Mouse (Mus musculus) ES-E14 (cell line): Measurements from ENCODE around the gene Apol8. TPM values are rescaled to one million over a fixed set of nuclear protein-coding genes. Genes with fewer than 3 reads are reported as not detected.
"Not testable (repeated sequence)": the region's sequence is repeated elsewhere in the genome, so short reads cannot be mapped to it uniquely, and the experiment has no call there.

Experiments used
- DNase-seq: peaks from one replicate; pipeline ENCODE4 v3.0.0-alpha.2; 2013; ENCODE audit warnings: low read depth, low spot score
- H3K27ac ChIP-seq: 2 replicates; pipeline ENCODE4 v1.5.1; 2012; ENCODE audit warnings: low read depth, mild to moderate bottlenecking, low read length, moderate library complexity, mixed read lengths; ENCODE audit not compliant: poor library complexity, insufficient read depth, severe bottlenecking
- H3K36me3 ChIP-seq: 2 replicates; pipeline ENCODE4 v1.6.1; 2012; ENCODE audit warnings: mild to moderate bottlenecking, low read length, moderate library complexity, mixed read lengths; ENCODE audit not compliant: control insufficient read depth, poor library complexity, insufficient read depth, severe bottlenecking
- H3K4me1 ChIP-seq, 2 experiments: fragments of 150-350 bp in 1 of 2; sonication (generic) in 1 of 2; 2 replicates each; pipeline ENCODE4 v1.6.1; 2012; ENCODE audit warnings: low read length in 2 of 2, mild to moderate bottlenecking in 1 of 2, mixed read lengths in 1 of 2; ENCODE audit not compliant: control insufficient read depth in 2 of 2, insufficient read depth in 2 of 2, poor library complexity in 1 of 2
- H3K4me3 ChIP-seq, 2 experiments: fragments of 150-350 bp in 1 of 2; sonication (generic) in 1 of 2; 2 replicates each; pipeline ENCODE4 v1.5.1; 2012; ENCODE audit warnings: low read length in 2 of 2, low read depth in 1 of 2, mild to moderate bottlenecking in 1 of 2, mixed read lengths in 1 of 2; ENCODE audit not compliant: insufficient read depth in 1 of 2, poor library complexity in 1 of 2, severe bottlenecking in 1 of 2
- H3K9ac ChIP-seq: 2 replicates; pipeline ENCODE4 v1.6.1; 2012; ENCODE audit warnings: low read depth, mild to moderate bottlenecking, low read length, mixed read lengths; ENCODE audit not compliant: poor library complexity, insufficient read depth, severe bottlenecking
- H3K9me3 ChIP-seq: fragments of 150-350 bp; sonication (generic); 2 replicates; pipeline ENCODE4 v1.6.1; 2012; ENCODE audit warnings: low read depth, mild to moderate bottlenecking, low read length; ENCODE audit not compliant: control insufficient read depth, insufficient read depth
- in situ Hi-C, 2 experiments: fragments of 600-800 bp; cut with MboI; formaldehyde crosslinking; loops; one replicate each; pipeline ENCODE4 v1.15.1; 2025; ENCODE audit warnings: low sequenced_read_pairs in 2 of 2, inconsistent platforms in 1 of 2; ENCODE audit not compliant: unreplicated experiment in 2 of 2
- total RNA-seq: library from RNA; depleted of rRNA; stranded (reverse); fragments of 300-350 nt; gene quantifications from 2 replicates; pipeline ENCODE4 v1.2.3, GENCODE M21; 2012

Gene Apol8
- total RNA-seq, 1 experiment, result 1.8 TPM

GRCm38 (mm10) chr15:77727139-77727538 is 29.7 kb downstream of the Apol8 start:
- H3K9ac ChIP-seq, H3K27ac ChIP-seq, H3K9me3 ChIP-seq, H3K36me3 ChIP-seq, in situ Hi-C loops, H3K4me1 ChIP-seq, DNase-seq, H3K4me3 ChIP-seq: not testable (repeated sequence)

GRCm38 (mm10) chr15:77725393-77726020 is 31.3 kb downstream of the Apol8 start:
- DNase-seq, H3K27ac ChIP-seq, H3K4me3 ChIP-seq, H3K4me1 ChIP-seq, H3K36me3 ChIP-seq, in situ Hi-C loops, H3K9ac ChIP-seq, H3K9me3 ChIP-seq: not testable (repeated sequence)

DNA sequence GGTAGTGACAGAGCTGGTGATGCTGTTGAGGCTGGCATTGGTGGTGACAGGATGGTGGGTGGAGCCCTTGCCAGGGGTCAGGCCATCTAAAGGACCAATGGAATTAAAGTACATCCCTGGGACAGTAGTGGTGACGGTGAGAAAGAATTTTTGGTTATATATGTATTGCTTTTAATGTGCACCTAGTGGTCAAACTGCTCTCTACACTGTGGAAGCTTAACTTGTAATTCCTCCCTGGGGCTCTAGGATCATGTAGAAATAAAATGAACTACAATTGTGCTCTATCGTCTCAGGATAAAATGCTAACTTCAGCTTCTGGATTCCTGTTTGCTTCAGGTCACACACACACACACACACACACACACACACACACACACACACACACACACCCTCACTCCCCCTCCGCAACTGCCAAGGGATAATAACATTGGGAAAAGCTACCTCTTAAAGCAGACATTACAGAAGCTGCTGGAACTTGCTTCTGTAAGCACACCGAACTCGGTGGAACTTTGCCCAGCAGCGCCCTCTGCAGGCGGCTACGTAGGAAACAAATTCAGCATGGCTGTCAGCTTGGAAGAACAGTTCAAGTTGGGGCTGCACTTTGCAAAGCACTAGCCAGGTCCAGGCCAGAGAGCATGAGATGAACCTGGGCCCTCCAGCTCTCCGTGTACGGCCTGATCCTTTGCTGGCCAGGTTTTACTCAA is 32.4 kb downstream of the Apol8 start:
- in situ Hi-C loops, DNase-seq, H3K9me3 ChIP-seq, H3K9ac ChIP-seq, H3K27ac ChIP-seq, H3K36me3 ChIP-seq, H3K4me1 ChIP-seq, H3K4me3 ChIP-seq: not testable (repeated sequence)

- H3K4me1 ChIP-seq, H3K36me3 ChIP-seq, H3K9ac ChIP-seq, H3K27ac ChIP-seq, DNase-seq, H3K4me3 ChIP-seq, in situ Hi-C loops, H3K9me3 ChIP-seq: not testable (repeated sequence)
Measured at GRCm38 (mm10) chr15:77721509-77721908, 35.3 kb downstream of the Apol8 start.

DNA sequence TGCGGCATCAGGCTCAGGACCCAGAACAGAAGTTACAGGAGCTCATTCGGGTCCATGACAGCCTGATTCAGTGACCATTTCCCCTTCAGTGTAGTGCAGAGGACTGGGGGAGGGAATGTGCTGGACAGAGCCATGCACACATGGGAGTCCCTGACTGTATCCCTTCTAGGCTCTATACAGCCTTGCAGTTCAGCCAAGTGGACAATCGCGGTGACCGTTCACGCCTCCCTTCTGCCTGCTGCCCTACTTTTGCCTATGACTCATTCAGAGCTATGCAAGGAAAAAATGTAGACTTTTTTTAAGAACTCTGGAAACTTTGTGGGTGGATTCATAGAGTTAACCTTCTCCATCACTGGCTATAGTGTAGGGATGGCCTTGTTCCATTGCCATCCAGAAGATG is 38.6 kb downstream of the Apol8 start:
- H3K4me3 ChIP-seq, H3K4me1 ChIP-seq, DNase-seq, H3K9me3 ChIP-seq, H3K36me3 ChIP-seq, H3K9ac ChIP-seq, in situ Hi-C loops, H3K27ac ChIP-seq: not testable (repeated sequence)

- H3K36me3 ChIP-seq, DNase-seq, H3K27ac ChIP-seq, H3K9ac ChIP-seq, H3K4me1 ChIP-seq, in situ Hi-C loops, H3K4me3 ChIP-seq, H3K9me3 ChIP-seq: not testable (repeated sequence)
Measured at GRCm38 (mm10) chr15:77708936-77709335, 47.9 kb downstream of the Apol8 start.

DNA sequence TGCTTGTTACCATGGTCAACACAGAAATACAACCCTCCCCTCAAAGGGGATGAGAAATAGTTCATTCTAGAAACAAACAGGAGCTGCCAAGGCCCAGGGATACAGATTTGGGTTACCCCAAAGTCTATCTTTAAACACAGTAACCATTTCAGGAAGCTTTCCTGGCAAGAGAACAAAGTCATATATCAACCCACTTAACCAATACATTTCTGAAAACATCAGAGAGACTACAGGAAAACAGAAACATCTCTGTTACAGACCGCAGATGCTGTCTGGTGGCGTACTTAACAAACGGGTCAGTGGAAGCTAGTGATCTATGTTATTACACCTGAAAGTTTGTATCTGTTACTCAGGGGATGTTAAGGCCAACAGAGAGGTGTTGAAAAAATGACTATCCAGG is 51.5 kb downstream of the Apol8 start:
- H3K9ac ChIP-seq, H3K36me3 ChIP-seq, H3K4me1 ChIP-seq, H3K27ac ChIP-seq, in situ Hi-C loops, DNase-seq, H3K9me3 ChIP-seq, H3K4me3 ChIP-seq: not testable (repeated sequence)

DNA sequence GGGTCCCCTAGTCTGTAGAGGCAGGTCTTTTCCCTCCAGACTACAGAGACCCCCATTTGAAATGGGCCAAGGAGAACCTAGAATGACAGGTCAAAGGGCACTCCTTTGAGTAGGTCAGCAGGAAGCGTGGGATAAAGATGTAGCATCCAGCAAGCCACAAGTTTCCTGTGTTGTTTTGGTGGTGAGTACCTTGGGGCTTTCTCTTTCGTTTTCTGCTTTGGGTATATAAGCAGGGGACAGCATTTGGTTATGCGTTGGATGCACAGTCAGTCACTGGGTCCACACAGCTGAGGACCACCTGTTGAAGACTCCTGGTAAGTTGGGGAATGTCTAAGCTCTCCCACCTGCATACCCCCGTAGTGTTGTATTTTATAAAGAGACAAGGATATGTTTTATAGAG is 58.1 kb downstream of the Apol8 start, which contains the start of gene Apol7e:
TSS of gene Apol7e (plus strand) at position 202 of the 400 bp plus-strand sequence.
- H3K27ac ChIP-seq, DNase-seq, H3K9ac ChIP-seq, H3K36me3 ChIP-seq, H3K4me3 ChIP-seq, H3K9me3 ChIP-seq, in situ Hi-C loops, H3K4me1 ChIP-seq: not testable (repeated sequence)
